Mouse (Mus musculus): ENCODE measurements around the gene Prrt2. TPM values are rescaled to one million over a fixed set of nuclear protein-coding genes. Genes with fewer than 3 reads are reported as not detected.

Prrt2 gene
- total RNA-seq, 2 experiments from 2014 or later = 246 to 261 TPM

DNA sequence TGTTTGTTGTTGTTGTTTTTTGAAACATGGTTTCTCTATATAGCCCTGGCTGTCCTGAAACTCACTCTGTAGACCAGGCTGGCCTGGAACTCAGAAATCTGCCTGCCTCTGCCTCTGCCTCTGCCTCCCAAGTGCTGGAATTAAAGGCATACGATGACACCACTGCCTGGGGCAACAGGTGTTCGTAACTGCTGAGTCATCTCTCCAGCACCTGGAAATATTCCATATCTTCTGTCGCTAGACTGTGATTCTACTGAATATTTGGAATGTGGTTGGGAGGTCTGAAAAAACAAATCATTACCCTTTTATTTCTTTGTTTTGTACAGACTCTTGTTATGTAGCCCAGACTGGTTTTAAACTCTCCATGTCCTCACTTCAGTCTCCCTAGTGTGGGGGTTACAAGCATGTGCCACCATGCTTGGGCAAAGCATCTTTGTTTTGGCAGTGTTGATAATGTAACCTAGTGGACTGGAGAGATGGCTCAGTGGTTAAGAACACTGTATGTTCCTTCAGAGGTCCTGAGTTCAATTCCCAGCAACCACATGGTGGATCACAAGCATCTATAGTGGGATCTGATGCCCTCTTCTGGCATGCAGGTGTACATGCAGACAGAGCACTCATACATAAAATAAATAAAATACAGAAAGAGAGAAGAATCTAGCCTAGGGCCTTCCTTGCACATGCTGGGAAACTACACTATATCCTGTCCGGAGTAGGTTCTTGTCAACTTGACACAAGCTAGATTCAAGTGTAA, 16.7 kb downstream of the Prrt2 start:
- DNase-seq (ENCODE audit: low spot score in 2 of 2) = no peak

- DNase-seq (ENCODE audit: low spot score in 2 of 2) = no peak
Measured at GRCm38 (mm10) chr7:127003620-127004019, 17.4 kb downstream of the Prrt2 start.

DNA sequence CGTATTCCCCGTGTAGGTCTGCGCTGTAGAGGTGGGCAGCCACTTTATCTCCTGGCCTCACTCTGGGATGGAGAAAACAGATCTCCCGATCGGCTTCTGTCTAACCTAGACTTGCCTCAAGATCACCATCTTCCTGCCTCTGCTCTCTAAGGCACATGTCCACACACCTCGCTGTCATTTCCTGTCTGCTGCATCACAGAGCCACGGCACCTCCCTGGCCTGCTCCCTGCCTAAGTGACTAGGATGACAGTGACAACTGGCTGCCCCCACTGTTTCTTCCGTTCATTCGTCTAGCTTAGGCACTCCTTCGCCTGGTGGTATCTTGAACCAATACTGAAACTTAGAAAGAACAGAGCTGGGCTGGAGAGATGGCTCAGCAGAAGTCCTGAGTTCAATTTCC, 21.4 kb downstream of the Prrt2 start:
- no peak for DNase-seq (ENCODE audit: low spot score in 2 of 2)

DNA sequence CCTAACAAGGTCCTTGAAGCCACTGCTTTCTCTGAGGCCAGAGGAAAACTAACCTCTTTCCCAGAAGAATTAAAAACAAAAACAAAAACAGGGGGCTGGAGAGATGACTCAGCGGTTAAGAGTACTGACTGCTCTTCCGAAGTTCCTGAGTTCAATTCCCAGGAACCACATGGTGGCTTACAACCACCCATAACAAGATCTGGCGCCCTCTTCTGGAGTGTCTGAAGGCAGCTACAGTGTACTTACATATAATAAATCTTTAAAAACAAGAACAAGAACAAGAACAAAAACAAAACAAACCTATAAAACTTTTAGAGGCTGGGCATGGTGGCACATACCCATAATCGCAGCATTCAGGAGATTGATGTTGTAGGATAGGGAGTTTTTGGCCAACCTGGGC, 24.6 kb downstream of the Prrt2 start:
- DNase-seq (ENCODE audit: low spot score in 2 of 2) = no peak

DNA sequence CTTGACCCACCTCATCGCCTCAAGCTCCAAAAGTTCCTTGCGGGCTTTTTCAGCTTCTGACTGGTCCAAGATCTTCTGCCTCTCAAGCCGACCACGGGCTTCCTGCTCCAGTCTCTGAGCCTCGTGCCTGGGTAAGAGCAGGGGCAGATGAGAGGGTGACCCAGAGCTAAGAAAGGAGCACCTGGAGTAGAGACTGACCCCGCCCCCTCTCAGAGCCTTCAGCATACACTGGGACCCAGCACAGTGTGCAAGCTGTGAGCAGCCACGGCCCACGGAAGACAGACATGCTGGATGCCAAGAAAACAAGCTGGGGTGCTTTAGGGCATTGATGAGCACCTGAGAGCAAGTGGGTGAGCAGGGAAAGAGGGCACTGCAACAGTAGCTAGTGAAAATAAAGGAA, 32.2 kb downstream of the Prrt2 start:
- no peak for DNase-seq (ENCODE audit: low spot score in 2 of 2)

GRCm38 (mm10) chr7:126986319-126986718, 34.7 kb downstream of the Prrt2 start:
- DNase-seq (ENCODE audit: low spot score in 2 of 2) = no peak

- DNase-seq (ENCODE audit: low spot score in 2 of 2) = no peak
Measured at GRCm38 (mm10) chr7:126984667-126985444, 36.2 kb downstream of the Prrt2 start.

DNA sequence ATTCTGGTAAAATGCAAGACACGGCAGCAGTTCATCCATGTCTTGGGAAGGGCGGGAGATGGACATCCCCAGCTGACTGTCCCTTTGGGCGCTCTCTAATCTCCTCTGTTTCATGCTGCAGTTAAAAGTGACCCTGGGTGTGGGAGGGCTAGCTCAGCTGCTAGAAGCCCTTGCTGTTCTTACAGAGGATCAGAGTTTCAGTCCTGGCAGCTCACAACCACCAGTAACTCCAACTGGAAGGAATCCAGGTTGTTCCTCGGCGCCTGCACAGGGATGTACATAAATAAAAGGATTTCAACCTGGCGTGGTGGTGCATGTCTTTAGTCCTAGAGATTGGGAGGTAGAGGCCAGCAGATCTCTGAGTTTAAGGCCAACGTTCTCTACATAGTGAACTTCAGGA, 37.9 kb downstream of the Prrt2 start:
- no peak for DNase-seq (ENCODE audit: low spot score in 2 of 2)

DNA sequence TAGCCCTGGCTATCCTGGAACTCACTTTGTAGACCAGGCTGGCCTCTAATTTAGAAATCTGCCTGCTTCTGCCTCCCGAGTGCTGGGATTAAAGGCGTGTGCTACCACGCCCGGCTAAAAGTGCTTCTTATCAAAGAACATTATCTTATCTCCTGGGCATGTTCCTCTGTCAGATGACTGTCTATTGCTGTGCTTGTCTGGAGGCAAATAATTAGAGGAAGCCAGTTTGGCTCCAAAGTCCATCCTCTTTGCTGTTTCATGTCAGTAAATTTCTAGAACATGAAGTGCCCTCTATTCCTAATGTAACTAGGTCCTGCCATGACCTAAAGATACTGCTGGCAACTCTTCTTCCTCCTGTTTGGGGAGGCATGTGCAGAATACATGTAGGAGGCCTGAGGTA, 39.0 kb downstream of the Prrt2 start:
- no peak for DNase-seq (ENCODE audit: low spot score in 2 of 2)

- no peak for DNase-seq (ENCODE audit: low spot score in 2 of 2)
Measured at GRCm38 (mm10) chr7:126981601-126982000, 39.4 kb downstream of the Prrt2 start.

DNA sequence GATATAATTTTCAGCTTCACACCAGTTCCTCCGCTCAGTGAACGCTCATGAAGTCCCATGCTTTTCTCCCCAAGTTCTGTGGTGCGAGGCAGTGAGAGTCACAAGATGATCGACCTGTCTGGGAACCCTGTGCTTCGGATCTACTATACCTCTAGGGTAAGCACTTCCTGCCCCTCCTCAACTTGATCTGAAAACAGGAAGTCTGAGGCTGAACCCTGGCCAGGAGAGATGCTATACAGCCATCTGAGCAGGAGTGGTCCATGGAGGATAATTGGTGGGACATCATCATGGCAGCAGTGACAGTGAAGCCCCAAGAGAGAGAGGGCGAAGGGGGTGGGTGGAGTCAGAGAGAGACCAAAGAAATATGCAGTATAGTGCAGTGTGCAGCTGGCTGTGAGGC, 42.2 kb downstream of the Prrt2 start:
- no peak for DNase-seq (ENCODE audit: low spot score in 2 of 2)

- DNase-seq (ENCODE audit: low spot score in 2 of 2) = no peak
Measured at GRCm38 (mm10) chr7:126976878-126977459, 44.0 kb downstream of the Prrt2 start.

- peak; percentile 94 to 97 for DNase-seq (ENCODE audit: low spot score in 2 of 2)
Measured at GRCm38 (mm10) chr7:126975950-126976866, 44.8 kb downstream of the Prrt2 start, which contains the start of gene Cdiptos. Gene Cdiptos, minus strand, starts transcription at chr7:126976098.

DNA sequence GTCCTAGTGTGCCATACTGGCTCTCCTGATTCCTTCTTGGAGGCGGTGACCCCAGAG, 45.3 kb downstream of the Prrt2 start, which contains the start of gene Cdipt:
Gene Cdipt (plus strand): TSS at position 22 of the 57 bp plus-strand sequence.
- DNase-seq (ENCODE audit: low spot score in 2 of 2) = no peak

- no peak for DNase-seq (ENCODE audit: low spot score in 2 of 2)
Measured at GRCm38 (mm10) chr7:126975493-126975892, 45.5 kb downstream of the Prrt2 start.

Small RNA genes lying within 50 kb of the gene (microRNA-seq; reads per million reads assigned to microRNA genes)
- 0 reads per million in 2 experiments for gene Gm44343

Other genes starting within 250 kb of the Prrt2 start
- 100 to 1,000 TPM; 286 to 300 TPM for gene Ypel3, start 244.3 kb downstream of the Prrt2 start, total RNA-seq (2021)
- gene Tbx6, start 239.7 kb downstream of the Prrt2 start, total RNA-seq (2021) = under 1 TPM; 0.56 to 0.64 TPM
- 10 to 100 TPM; 48.9 to 54.5 TPM for gene Ppp4c, start 228.7 kb downstream of the Prrt2 start, total RNA-seq (2021)
- 10 to 100 TPM; 62.4 to 68.1 TPM for gene Fam57b, start 223.5 kb downstream of the Prrt2 start, total RNA-seq (2021)
- not detected for gene 4930451I11Rik, start 189.6 kb downstream of the Prrt2 start, total RNA-seq (2021)
- gene Doc2a, start 173.8 kb downstream of the Prrt2 start, total RNA-seq (2021) = 10 to 100 TPM; 15.8 to 18.5 TPM
- gene Hirip3, start 159.2 kb downstream of the Prrt2 start, total RNA-seq (2021) = 10 to 100 TPM; 25.8 to 30.9 TPM
- 10 to 100 TPM; 48.4 to 55.6 TPM for gene Ino80e, start 158.8 kb downstream of the Prrt2 start, total RNA-seq (2021)
- 100 to 1,000 TPM; 156 to 160 TPM for gene Taok2, start 136.5 kb downstream of the Prrt2 start, total RNA-seq (2021)
- 10 to 100 TPM; 18.4 to 23.1 TPM for gene Tmem219, start 98.3 kb downstream of the Prrt2 start, total RNA-seq (2021)
- gene Kctd13, start 92.3 kb downstream of the Prrt2 start, total RNA-seq (2021) = 100 to 1,000 TPM; 192 to 198 TPM
- gene Asphd1, start 71.6 kb downstream of the Prrt2 start, total RNA-seq (2021) = 10 to 100 TPM; 33.3 to 33.7 TPM
- gene Sez6l2, start 70.6 kb downstream of the Prrt2 start, total RNA-seq (2021) = 100 to 1,000 TPM; 475 to 503 TPM
- gene Cdipt, start 45.3 kb downstream of the Prrt2 start, total RNA-seq (2021) = 100 to 1,000 TPM; 164 to 166 TPM
- gene Cdiptos, start 45.1 kb downstream of the Prrt2 start, total RNA-seq (2021) = not detected
- 10 to 100 TPM in 1 of 2 experiments, 1 to 10 TPM in 1; 8.5 to 10.0 TPM for gene Mvp, start 6.6 kb downstream of the Prrt2 start, total RNA-seq (2021)
- gene Pagr1b, start 4.7 kb downstream of the Prrt2 start, total RNA-seq (2021) = not detected
- 10 to 100 TPM; 16.7 to 17.4 TPM for gene Pagr1a, start 3.9 kb downstream of the Prrt2 start, total RNA-seq (2021)
- 10 to 100 TPM; 61.2 to 65.1 TPM for gene Gm42742, start 114 bp downstream of the Prrt2 start, total RNA-seq (2021)
- gene Maz, start 5.8 kb upstream of the Prrt2 start, total RNA-seq (2021) = 100 to 1,000 TPM; 238 to 241 TPM
- 1 to 10 TPM; 3.1 to 6.0 TPM for gene Kif22, start 21.3 kb upstream of the Prrt2 start, total RNA-seq (2021)
- not detected for gene Zg16, start 66.1 kb upstream of the Prrt2 start, total RNA-seq (2021)
- 1 to 10 TPM in 1 of 2 experiments, under 1 TPM in 1; 0.84 to 1.6 TPM for gene AI467606, start 70.1 kb upstream of the Prrt2 start, total RNA-seq (2021)
- gene Qprt, start 101.0 kb upstream of the Prrt2 start, total RNA-seq (2021) = under 1 TPM; 0.20 to 0.50 TPM
- under 1 TPM; 0.25 to 0.30 TPM for gene Spn, start 116.6 kb upstream of the Prrt2 start, total RNA-seq (2021)
- gene Cd2bp2, start 174.8 kb upstream of the Prrt2 start, total RNA-seq (2021) = 100 to 1,000 TPM in 1 of 2 experiments, 10 to 100 TPM in 1; 87.8 to 105 TPM
- 100 to 1,000 TPM in 1 of 2 experiments, 10 to 100 TPM in 1; 93.5 to 106 TPM for gene Tbc1d10b, start 187.3 kb upstream of the Prrt2 start, total RNA-seq (2021)
- 1 to 10 TPM; 1.7 to 2.2 TPM for gene Mylpf, start 187.7 kb upstream of the Prrt2 start, total RNA-seq (2021)
- gene Zfp553, start 211.8 kb upstream of the Prrt2 start, total RNA-seq (2021) = 10 to 100 TPM; 22.4 TPM
- gene Sept1, start 211.9 kb upstream of the Prrt2 start, total RNA-seq (2021) = 1 to 10 TPM; 5.9 to 7.9 TPM
- gene Zfp771, start 223.1 kb upstream of the Prrt2 start, total RNA-seq (2021) = 10 to 100 TPM; 62.6 to 66.0 TPM
- gene Dctpp1, start 239.5 kb upstream of the Prrt2 start, total RNA-seq (2021) = 10 to 100 TPM; 22.0 to 22.8 TPM

Measured in layer of hippocampus, adult 18-20 months (tissue).